Mouse (Mus musculus) midbrain, embryonic 13.5 days (tissue): ENCODE measurements around the gene Smap2. TPM values are rescaled to one million over a fixed set of nuclear protein-coding genes. Genes with fewer than 3 reads are reported as not detected.
A peak's percentile ranks its signal among the peaks of the same experiment; 100 is the strongest.

Source experiments
- ATAC-seq: fragments of 200-750 bp; cut with Nextera tagmentation; 2 replicates; pipeline ENCODE4 v1.8.0; 2017; ENCODE audit warnings: mild to moderate bottlenecking, moderate TSS enrichment, moderate library complexity
- H3K27ac ChIP-seq: fragments of 300-500 bp; sonication (generic); 2 replicates; pipeline ENCODE4 v1.5.1; 2015; ENCODE audit warnings: inconsistent platforms, mild to moderate bottlenecking, moderate library complexity
- H3K27me3 ChIP-seq: fragments of 300-500 bp; sonication (generic); 2 replicates; pipeline ENCODE4 v1.6.1; 2015; ENCODE audit warnings: mild to moderate bottlenecking, inconsistent platforms
- H3K36me3 ChIP-seq: fragments of 300-500 bp; sonication (generic); 2 replicates; pipeline ENCODE4 v1.6.1; 2015; ENCODE audit warnings: mild to moderate bottlenecking, inconsistent platforms
- H3K4me1 ChIP-seq: fragments of 300-500 bp; sonication (generic); replicated peaks from 2 replicates; pipeline ENCODE4 v1.6.1; 2015; ENCODE audit warnings: inconsistent platforms
- H3K4me2 ChIP-seq: fragments of 300-500 bp; sonication (generic); replicated peaks from 2 replicates; pipeline ENCODE4 v1.6.1; 2015; ENCODE audit warnings: moderate library complexity, mild to moderate bottlenecking, inconsistent platforms
- H3K4me3 ChIP-seq: fragments of 300-500 bp; sonication (generic); replicated peaks from 2 replicates; pipeline ENCODE4 v1.5.1; 2015; ENCODE audit warnings: mild to moderate bottlenecking, inconsistent platforms
- H3K9ac ChIP-seq: fragments of 300-500 bp; sonication (generic); replicated peaks from 2 replicates; pipeline ENCODE4 v1.6.1; 2015; ENCODE audit warnings: mild to moderate bottlenecking, inconsistent platforms
- H3K9me3 ChIP-seq: fragments of 300-500 bp; sonication (generic); 2 replicates; pipeline ENCODE4 v1.6.1; 2016; ENCODE audit warnings: mild to moderate bottlenecking, inconsistent platforms
- WGBS: fragments of 180-500 bp; shearing (Covaris S2); methylation state at CpG from one replicate; pipeline ENCODE4 v1.1.7; 2015; 5-methylcytosine and 5-hydroxymethylcytosine counted together
- microRNA-seq: library from miRNA; unstranded; fragments of <30 nt; microRNA quantifications from one replicate; pipeline ENCODE4, GENCODE M21; 2016
- polyA plus RNA-seq: library from polyadenylated mRNA; unstranded; fragments of >200 nt; fragmentation: Nextera tagmentation; extraction: Ambion mirVana; gene quantifications from 2 replicates; pipeline ENCODE4 v1.2.1, GENCODE M21; 2015

The Smap2 gene
- polyA plus RNA-seq, 1 experiment from 2014 or later = 34.2 TPM

- ATAC-seq = peak; percentile 99
- H3K4me3 ChIP-seq = peak within 1 kb of the TSS; percentile 72
- H3K9ac ChIP-seq = peak within 1 kb of the TSS; percentile 81
- H3K27me3 ChIP-seq = no peaks in the 10 kb centered on the region
- peak within 1 kb of the TSS; percentile 73 for H3K4me2 ChIP-seq
- H3K9me3 ChIP-seq = peaks cover 13% of the 10 kb centered on the region
- under 1% methylated on average over 33 of the region's 33 CpGs for WGBS
- H3K27ac ChIP-seq = peak within 1 kb of the TSS; percentile 90
- peaks cover 31% of the 10 kb centered on the region for H3K36me3 ChIP-seq
- H3K4me1 ChIP-seq = peaks cover 25% of the 10 kb centered on the region
These were observed 92.3 kb downstream of the Smap2 start, which contains the start of gene Exo5 for GRCm38 (mm10) chr4:120924554-120925299. Exo5 (minus strand) TSS chr4:120925017.

GRCm38 (mm10) chr4:120921461-120921860 is 95.6 kb downstream of the Smap2 start:
- Histone ChIP-seq H3K4me1 (peaks cover 25% of the 10 kb centered on the region), H3K4me2 (no peak overlapping the region), H3K27me3 (no peaks in the 10 kb centered on the region), H3K36me3 (peaks cover 36% of the 10 kb centered on the region), H3K4me3 (no peak overlapping the region), H3K9me3 (peaks cover 13% of the 10 kb centered on the region), H3K27ac (no peak overlapping the region), H3K9ac (no peak overlapping the region)
- ATAC-seq = no peak
- 98% methylated on average over 8 of the region's 8 CpGs for WGBS

Small RNA genes within 50 kb of the gene (microRNA-seq; reads per million reads assigned to microRNA genes)
- gene Mir7015 = not detected

Other genes starting within 250 kb of the Smap2 start
- 87.1 and 88.8 TPM in 2 replicates for gene Nfyc, start 185.7 kb downstream of the Smap2 start, polyA plus RNA-seq
- 9.8 and 11.0 TPM in 2 replicates for gene Rims3, start 162.4 kb downstream of the Smap2 start, polyA plus RNA-seq
- 39.2 and 44.5 TPM in 2 replicates for gene Exo5, start 92.2 kb downstream of the Smap2 start, polyA plus RNA-seq
- 8.8 and 9.4 TPM in 2 replicates for gene Zfp69, start 65.5 kb downstream of the Smap2 start, polyA plus RNA-seq
- gene Col9a2, start 22.1 kb upstream of the Smap2 start, polyA plus RNA-seq = 6.1 and 8.3 TPM in 2 replicates
- gene Zmpste24, start 81.0 kb upstream of the Smap2 start, polyA plus RNA-seq = 27.1 and 27.8 TPM in 2 replicates
- gene Tmco2, start 92.0 kb upstream of the Smap2 start, polyA plus RNA-seq = not detected in 2 replicates
- 33.4 and 35.6 TPM in 2 replicates for gene Rlf, start 197.8 kb upstream of the Smap2 start, polyA plus RNA-seq